Comparison of ENCODE assay signal across 8 mouse cellular contexts in the genomic region with DNA sequence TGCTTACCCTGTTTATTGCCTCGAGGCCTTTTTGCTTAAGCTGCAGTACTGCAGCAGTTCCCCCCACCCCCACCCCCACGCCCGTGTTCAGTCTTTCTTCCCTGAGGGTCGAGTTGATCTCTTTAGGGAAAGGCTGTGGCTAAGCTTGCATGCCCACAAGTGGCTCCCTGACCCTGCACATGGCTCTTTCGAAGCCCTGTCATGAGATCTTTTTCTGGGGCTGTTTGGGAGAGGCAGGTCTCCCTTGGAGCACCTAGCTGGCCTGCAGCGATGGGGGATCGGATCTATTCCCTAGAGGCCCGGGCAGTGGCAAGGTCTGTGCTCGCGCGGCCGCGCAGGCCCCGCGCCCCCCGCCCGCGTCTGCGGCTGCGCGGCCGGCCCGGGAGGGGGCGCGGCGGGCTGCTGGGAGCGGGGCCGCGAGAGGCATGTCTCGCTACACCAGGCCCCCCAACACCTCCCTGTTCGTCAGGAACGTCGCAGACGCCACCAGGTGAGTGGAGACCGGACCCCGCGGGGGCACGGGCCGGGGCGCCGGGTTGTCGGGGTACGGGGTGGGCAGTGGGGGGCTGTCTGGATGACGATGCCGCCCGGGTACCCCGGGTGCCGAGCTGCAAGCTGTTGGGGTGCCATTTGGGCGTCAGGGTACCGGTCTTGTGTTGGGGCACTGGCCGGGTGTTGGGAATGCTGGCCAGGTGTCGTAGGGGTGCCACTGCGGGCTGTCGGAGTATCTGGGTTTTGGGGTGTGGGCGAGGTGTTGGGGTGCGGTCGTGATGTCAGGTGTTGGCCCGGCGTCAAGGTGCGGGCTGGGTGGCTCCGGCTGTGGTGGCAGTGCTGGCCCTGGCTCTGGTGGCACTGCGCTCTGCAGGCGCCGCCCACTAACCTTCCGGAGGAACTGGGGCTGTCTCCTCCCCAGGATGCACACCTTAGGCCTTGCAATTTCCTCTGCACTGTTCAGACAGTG. TPM values are rescaled to one million over a fixed set of nuclear protein-coding genes. Genes with fewer than 3 reads are reported as not detected.
A peak's percentile ranks its signal among the peaks of the same experiment; 100 is the strongest.
DNase-seq lines count a peak whose midpoint lies in the region.

Srsf12 (plus strand) TSS at position 111 of the 961 bp plus-strand sequence.

- DNase-seq in urinary bladder, postnatal 25 days (ENCODE audit: low spot score): peak; percentile 5
- DNase-seq in urinary bladder, postnatal 4 days (ENCODE audit: low spot score in 2 of 2): no peak
- peak; percentile 20 for DNase-seq in embryo, embryonic 10 days (ENCODE audit: low spot score)
- DNase-seq in heart, postnatal 36 days: peak; percentile 2 to 5
- peak; percentile 34 to 38 for DNase-seq in layer of hippocampus, postnatal 25 days (ENCODE audit: extremely low spot score in 1 of 2, low spot score in 1 of 2)
- peak; percentile 9 for DNase-seq in lung, postnatal 14 days
- DNase-seq in right cerebral cortex, adult 18-20 months: peak; percentile 59
- DNase-seq in urinary bladder, postnatal 14 days (ENCODE audit: low spot score): no peak

- intact Hi-C loops in heart, postnatal 36 days (cut with DNase I): loop anchor here (2.0 kb wide), 1 partner anchor 84 kb away; no protein-coding TSS in a partner anchor

RNA-seq across cellular contexts. Expression of gene Srsf12, which starts in this region (rescaled TPM):
- not detected for total RNA-seq in heart, postnatal 36 days (2021)
- total RNA-seq in layer of hippocampus, postnatal 25 days (2021): 10 to 100 TPM; 24.3 to 31.9 TPM

Comparison
In these comparisons a context has a peak if more than half of its experiments do, and no peak if none do; other contexts are left out.
1. RNA of gene Srsf12 (total RNA-seq): 24.3 to 31.9 TPM in layer of hippocampus, postnatal 25 days; not detected in heart, postnatal 36 days; every median in the first group is over 10 times any median in the second.
2. DNase-seq: peak in urinary bladder, postnatal 25 days (single experiment), embryo, embryonic 10 days (single experiment), layer of hippocampus, postnatal 25 days (2 of 2), lung, postnatal 14 days (single experiment) and right cerebral cortex, adult 18-20 months (single experiment); none in urinary bladder, postnatal 4 days (0 of 2) and urinary bladder, postnatal 14 days (single experiment).
3. Peak in DNase-seq in heart, postnatal 36 days; RNA of the gene not detected or under 1 TPM.